Mouse (Mus musculus) c-Kit-positive CD71-negative TER-119-negative erythroid progenitor cells, embryonic 14.5 days (primary cell): ENCODE results near the gene Cacybp.

ENCODE experiments used
- DNase-seq: peaks from one replicate; pipeline ENCODE4 v3.0.0-alpha.2; 2013; ENCODE audit warnings: low read depth

Gene Cacybp

GRCm38 (mm10) chr1:160214171-160214570 lies 1.5 kb upstream of the Cacybp start:
- no peak for DNase-seq

- DNase-seq, result no peak
Observed at GRCm38 (mm10) chr1:160212123-160212691, 468 bp downstream of the Cacybp start.

- DNase-seq, result no peak
Observed at GRCm38 (mm10) chr1:160211597-160212122, 1.0 kb downstream of the Cacybp start.

GRCm38 (mm10) chr1:160210566-160210965 lies 2.1 kb downstream of the Cacybp start:
- no peak for DNase-seq

- no peak for DNase-seq
Observed at GRCm38 (mm10) chr1:160209844-160210243, 2.8 kb downstream of the Cacybp start.

- no peak for DNase-seq
Observed at GRCm38 (mm10) chr1:160205486-160205885, 7.2 kb downstream of the Cacybp start.

- DNase-seq, result no peak
Observed at GRCm38 (mm10) chr1:160195337-160195663, 17.4 kb downstream of the Cacybp start.

- peak; percentile 99 for DNase-seq
Observed at GRCm38 (mm10) chr1:160194529-160195336, 17.9 kb downstream of the Cacybp start, which contains the start of gene Mrps14. Mrps14 (plus strand) TSS chr1:160195215.

- DNase-seq, result no peak
Observed at GRCm38 (mm10) chr1:160184506-160184905, 28.2 kb downstream of the Cacybp start.

- DNase-seq, result no peak
Observed at GRCm38 (mm10) chr1:160181216-160181615, 31.5 kb downstream of the Cacybp start.

GRCm38 (mm10) chr1:160176903-160177302 lies 35.8 kb downstream of the Cacybp start:
- no peak for DNase-seq

GRCm38 (mm10) chr1:160166600-160166999 lies 46.1 kb downstream of the Cacybp start:
- no peak for DNase-seq

GRCm38 (mm10) chr1:160158190-160158589 lies 54.5 kb downstream of the Cacybp start:
- no peak for DNase-seq

GRCm38 (mm10) chr1:160153480-160153879 lies 59.2 kb downstream of the Cacybp start, which contains the start of gene Tnn:
Tnn (minus strand) TSS chr1:160153580.
- DNase-seq, result no peak
